Mouse (Mus musculus): ENCODE measurements around the gene Wfikkn2. TPM values are rescaled to one million over a fixed set of nuclear protein-coding genes. Genes with fewer than 3 reads are reported as not detected.

Gene Wfikkn2
- 0.33 and 0.38 TPM in 2 replicates for polyA plus RNA-seq (2012; rRNA removed)

DNA sequence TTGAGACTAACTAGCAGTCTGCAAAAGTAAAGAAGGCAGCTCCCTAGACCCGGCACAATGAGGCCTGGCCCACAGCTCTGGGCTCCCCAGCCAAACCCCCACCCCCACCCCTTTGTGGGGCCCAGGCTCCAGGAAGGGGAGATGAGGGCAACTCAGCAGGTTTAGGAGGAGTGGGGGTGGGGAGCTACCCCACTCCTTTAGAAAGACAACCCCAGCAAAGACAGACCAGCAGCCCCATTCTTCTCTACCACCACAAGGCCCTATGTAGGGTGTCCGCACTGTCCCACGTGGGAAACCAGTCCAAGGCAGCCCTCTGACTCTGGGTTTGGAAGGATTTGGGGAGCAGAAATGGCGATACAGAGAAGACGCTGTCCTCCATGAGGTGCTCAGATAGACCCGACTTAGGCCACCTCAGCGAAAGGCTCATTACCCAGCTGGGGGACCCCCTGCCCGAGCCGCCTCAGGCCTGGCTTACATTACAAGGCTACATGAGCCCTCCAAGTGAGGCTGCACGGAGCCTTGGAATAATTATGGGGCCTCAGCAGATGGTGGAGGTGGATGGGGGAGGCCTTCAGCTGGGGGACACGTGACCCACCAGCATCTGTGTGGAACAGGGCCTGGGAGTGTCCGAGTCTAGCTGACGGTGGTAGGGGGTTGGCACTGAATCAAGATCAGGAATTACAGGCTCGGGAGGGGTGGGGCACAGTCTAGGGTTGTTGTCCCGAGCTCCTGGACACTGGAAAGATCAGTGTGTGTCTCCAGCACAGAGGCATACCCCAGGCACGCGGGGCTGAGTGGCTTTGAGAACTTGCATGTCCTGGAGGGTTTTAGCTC, at the start of gene Wfikkn2:
Wfikkn2 (minus strand) TSS at position 51 of the 834 bp plus-strand sequence.
- Histone ChIP-seq H3K27ac (ENCODE audit: insufficient read depth, low read depth, low read length) (no peak within 1 kb of the TSS), H3K36me3 (ENCODE audit: control insufficient read depth, insufficient read depth, low read length) (no peaks in the 10 kb centered on the region), H3K4me3 (ENCODE audit: insufficient read depth, low read depth, low read length) (no peak within 1 kb of the TSS), H3K27me3 (replicated peaks; ENCODE audit: control insufficient read depth, insufficient read depth, low read length) (no peaks in the 10 kb centered on the region), H3K4me1 (ENCODE audit: control insufficient read depth, insufficient read depth, low read length) (no peaks in the 10 kb centered on the region)
- DNase-seq: no peak
- TF ChIP-seq POLR2A (IDR thresholded peaks at IDR 0.05; ENCODE audit: low read depth, low read length): no peak
- no peak for TF ChIP-seq CTCF (conservative IDR thresholded peaks at IDR 0.05; ENCODE audit: insufficient read depth, insufficient read length, low read depth, low read length)
- 67% methylated on average over 17 of the region's 17 CpGs for WGBS

DNA sequence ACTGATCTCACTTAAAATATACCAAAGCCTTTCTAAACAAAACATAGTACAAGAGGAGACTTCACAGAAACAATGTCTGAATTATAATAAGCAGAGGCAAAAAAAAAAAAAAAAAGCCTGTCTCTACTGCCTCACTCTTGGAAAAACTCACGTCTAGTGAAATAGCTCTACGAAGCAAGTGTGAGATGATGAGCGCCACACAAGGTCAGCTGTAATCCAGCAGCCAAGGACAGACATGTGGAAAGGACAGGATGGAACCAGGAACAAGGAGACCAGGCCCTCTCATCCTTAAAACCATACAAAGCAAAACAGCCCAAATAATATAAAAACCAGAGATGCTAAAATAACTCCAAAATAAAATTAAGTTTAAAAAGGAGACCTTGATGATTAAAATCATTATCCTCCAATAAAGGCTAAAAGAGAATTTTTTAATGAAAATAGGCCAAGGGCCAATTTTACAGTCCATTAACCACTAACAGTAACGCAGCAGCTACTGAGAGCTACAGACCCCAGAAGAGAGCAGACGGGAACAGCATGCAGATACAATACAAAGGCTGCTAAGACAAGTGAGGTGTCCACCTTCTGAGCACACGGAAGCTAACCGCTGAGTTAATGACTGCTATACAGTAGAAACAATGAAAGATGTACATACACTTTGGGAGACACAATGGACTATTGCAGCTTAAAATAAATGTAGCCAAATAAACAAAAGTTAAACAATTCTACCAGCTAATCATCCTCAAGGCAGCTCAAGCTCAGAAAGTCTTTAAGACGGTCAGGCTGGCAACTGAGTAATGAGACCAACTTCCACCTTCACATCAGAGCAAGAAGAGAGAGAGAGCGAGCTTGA, 49.4 kb upstream of the Wfikkn2 start:
- Histone ChIP-seq H3K36me3 (ENCODE audit: control insufficient read depth, insufficient read depth, low read length) (peaks cover 33% of the 10 kb centered on the region), H3K4me3 (ENCODE audit: insufficient read depth, low read depth, low read length) (no peak overlapping the region), H3K4me1 (ENCODE audit: control insufficient read depth, insufficient read depth, low read length) (no peaks in the 10 kb centered on the region), H3K27ac (ENCODE audit: insufficient read depth, low read depth, low read length) (no peak overlapping the region), H3K27me3 (replicated peaks; ENCODE audit: control insufficient read depth, insufficient read depth, low read length) (no peaks in the 10 kb centered on the region)
- DNase-seq: no peak
- TF ChIP-seq POLR2A (IDR thresholded peaks at IDR 0.05; ENCODE audit: low read depth, low read length): no peak
- TF ChIP-seq CTCF (conservative IDR thresholded peaks at IDR 0.05; ENCODE audit: insufficient read depth, insufficient read length, low read depth, low read length): no peak
- WGBS: 63% methylated on average over 9 of the region's 9 CpGs

DNA sequence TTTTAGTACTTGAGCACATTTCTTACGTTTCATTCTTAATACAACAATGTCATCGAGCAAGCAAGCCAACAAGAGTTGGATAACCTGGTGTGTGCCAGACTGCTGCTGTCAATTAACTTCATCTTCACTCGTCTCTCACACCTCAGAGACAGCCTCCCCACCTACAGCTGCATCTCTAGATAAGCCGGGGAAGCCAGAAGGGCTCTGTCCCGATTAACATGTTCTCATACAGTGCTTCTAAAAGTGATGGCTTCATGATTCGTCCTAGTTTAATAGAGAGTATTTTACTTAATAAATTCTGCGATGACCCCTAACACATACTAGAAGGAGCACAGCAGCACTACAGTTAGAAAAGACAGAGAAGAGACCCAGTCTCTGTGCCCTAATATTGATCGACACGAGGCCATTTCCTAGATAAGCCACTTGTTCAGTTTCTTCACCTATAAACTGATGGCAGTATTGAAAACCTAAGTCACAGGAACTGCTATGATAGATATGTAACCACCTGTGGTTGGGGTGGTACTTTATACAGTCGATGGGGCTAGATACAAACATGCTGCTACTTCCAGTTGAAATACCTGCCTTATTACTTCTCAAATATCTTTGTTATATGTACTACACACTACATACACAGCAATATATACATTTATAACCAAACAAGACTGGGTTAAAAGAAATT, 44.4 kb upstream of the Wfikkn2 start:
- Histone ChIP-seq H3K4me3 (ENCODE audit: insufficient read depth, low read depth, low read length) (no peak overlapping the region), H3K4me1 (ENCODE audit: control insufficient read depth, insufficient read depth, low read length) (no peaks in the 10 kb centered on the region), H3K36me3 (ENCODE audit: control insufficient read depth, insufficient read depth, low read length) (peaks cover 19% of the 10 kb centered on the region), H3K27me3 (replicated peaks; ENCODE audit: control insufficient read depth, insufficient read depth, low read length) (no peaks in the 10 kb centered on the region), H3K27ac (ENCODE audit: insufficient read depth, low read depth, low read length) (no peak overlapping the region)
- WGBS: 90% methylated on average over 10 of the region's 10 CpGs
- DNase-seq: no peak
- TF ChIP-seq CTCF (conservative IDR thresholded peaks at IDR 0.05; ENCODE audit: insufficient read depth, insufficient read length, low read depth, low read length) (no peak), POLR2A (IDR thresholded peaks at IDR 0.05; ENCODE audit: low read depth, low read length) (no peak)

DNA sequence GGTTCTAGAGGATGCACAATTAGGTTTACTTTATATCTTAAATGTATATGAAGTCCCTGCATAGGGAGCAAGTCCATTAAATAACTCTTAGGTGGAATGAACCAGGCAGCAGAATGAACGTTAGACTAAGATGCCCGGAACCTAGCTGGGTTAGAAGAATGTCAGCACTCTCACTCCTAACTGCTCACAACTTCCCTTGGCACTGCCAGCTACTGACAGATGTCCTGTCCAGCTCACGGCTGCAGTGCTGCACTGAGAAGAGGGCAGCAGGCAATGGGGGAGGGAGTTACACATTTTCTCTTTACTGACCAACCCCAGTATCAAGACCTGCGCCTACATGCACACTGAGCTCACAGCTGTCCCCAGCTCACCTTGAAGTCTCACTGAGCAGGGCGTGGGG, 41.3 kb upstream of the Wfikkn2 start:
- no peaks in the 10 kb centered on the region for H3K27me3 ChIP-seq (replicated peaks; ENCODE audit: control insufficient read depth, insufficient read depth, low read length)
- DNase-seq: no peak
- TF ChIP-seq CTCF (conservative IDR thresholded peaks at IDR 0.05; ENCODE audit: insufficient read depth, insufficient read length, low read depth, low read length) (no peak), POLR2A (IDR thresholded peaks at IDR 0.05; ENCODE audit: low read depth, low read length) (no peak)
- H3K4me3 ChIP-seq (ENCODE audit: insufficient read depth, low read depth, low read length): no peak overlapping the region
- no peak overlapping the region for H3K27ac ChIP-seq (ENCODE audit: insufficient read depth, low read depth, low read length)
- H3K4me1 ChIP-seq (ENCODE audit: control insufficient read depth, insufficient read depth, low read length): no peaks in the 10 kb centered on the region
- 91% methylated on average over 5 of the region's 5 CpGs for WGBS
- peaks cover 11% of the 10 kb centered on the region for H3K36me3 ChIP-seq (ENCODE audit: control insufficient read depth, insufficient read depth, low read length)

DNA sequence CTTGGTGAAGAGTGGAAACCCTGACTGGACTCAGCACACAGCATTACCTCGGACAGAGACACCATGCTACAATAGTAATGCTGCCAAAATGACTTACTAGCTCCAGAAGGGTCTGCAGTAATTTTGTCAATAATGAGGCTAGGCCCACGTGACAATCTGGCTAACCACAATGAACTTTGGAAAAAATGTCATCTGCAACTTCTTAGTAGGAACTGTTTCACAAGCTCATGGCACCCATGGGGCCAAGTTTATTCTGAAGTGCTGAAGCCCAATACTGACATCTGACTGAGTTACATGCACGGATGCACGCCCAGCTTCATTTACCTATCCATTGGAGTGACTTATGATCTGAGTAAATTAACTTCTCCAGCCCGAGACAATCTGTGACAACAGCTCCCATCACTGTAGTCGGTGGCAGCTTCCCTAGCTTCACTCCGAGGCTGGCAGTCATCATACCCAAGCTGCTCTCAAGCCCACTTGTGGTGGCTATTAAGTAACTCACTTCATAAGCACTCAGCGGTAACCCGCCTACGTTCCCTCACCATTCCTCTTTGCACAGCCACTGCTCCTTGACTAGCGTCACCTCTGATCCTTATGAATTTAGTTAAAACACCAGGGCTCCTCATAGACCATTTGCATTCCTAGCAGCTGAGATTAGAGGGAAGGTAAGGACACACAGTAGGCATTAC, 40.2 kb upstream of the Wfikkn2 start:
- Histone ChIP-seq H3K4me3 (ENCODE audit: insufficient read depth, low read depth, low read length) (no peak overlapping the region), H3K36me3 (ENCODE audit: control insufficient read depth, insufficient read depth, low read length) (peaks cover 9% of the 10 kb centered on the region), H3K27ac (ENCODE audit: insufficient read depth, low read depth, low read length) (no peak overlapping the region), H3K27me3 (replicated peaks; ENCODE audit: control insufficient read depth, insufficient read depth, low read length) (no peaks in the 10 kb centered on the region), H3K4me1 (ENCODE audit: control insufficient read depth, insufficient read depth, low read length) (no peaks in the 10 kb centered on the region)
- no peak for TF ChIP-seq POLR2A (IDR thresholded peaks at IDR 0.05; ENCODE audit: low read depth, low read length)
- TF ChIP-seq CTCF (conservative IDR thresholded peaks at IDR 0.05; ENCODE audit: insufficient read depth, insufficient read length, low read depth, low read length): no peak
- DNase-seq: no peak
- WGBS: 69% methylated on average over 11 of the region's 11 CpGs

DNA sequence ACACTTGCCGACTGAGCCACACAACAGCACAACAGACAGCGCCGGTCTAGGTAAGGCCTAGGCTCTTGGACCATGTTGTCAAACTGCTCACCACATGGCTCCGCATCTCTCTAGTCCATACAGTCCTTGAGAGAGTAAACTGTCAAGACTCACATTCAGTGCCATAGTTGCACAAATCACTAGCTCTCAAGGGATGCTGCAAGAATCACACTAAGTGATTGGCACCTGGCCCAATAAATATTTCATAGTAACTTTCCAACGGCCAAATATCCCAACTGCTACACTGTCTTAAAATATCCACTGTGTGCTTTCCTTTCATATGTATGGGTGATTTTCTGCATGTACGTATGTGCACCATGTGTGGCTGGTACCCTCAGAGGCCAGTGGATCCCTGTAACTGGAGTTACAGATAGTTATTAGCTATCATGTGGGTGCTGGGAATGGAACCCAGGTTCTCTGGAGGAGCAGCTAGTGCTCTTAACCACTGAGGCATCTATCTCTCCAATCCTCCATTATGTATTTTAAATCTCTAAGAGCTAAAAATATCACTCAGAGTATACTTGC, 37.8 kb upstream of the Wfikkn2 start:
- DNase-seq: no peak
- no peak for TF ChIP-seq CTCF (conservative IDR thresholded peaks at IDR 0.05; ENCODE audit: insufficient read depth, insufficient read length, low read depth, low read length)
- TF ChIP-seq POLR2A (IDR thresholded peaks at IDR 0.05; ENCODE audit: low read depth, low read length): no peak
- no peaks in the 10 kb centered on the region; the same call in 1 of the 2 replicates for H3K36me3 ChIP-seq (ENCODE audit: control insufficient read depth, insufficient read depth, low read length)
- H3K4me3 ChIP-seq (ENCODE audit: insufficient read depth, low read depth, low read length): no peak overlapping the region
- no peaks in the 10 kb centered on the region for H3K27me3 ChIP-seq (replicated peaks; ENCODE audit: control insufficient read depth, insufficient read depth, low read length)
- H3K4me1 ChIP-seq (ENCODE audit: control insufficient read depth, insufficient read depth, low read length): no peaks in the 10 kb centered on the region
- H3K27ac ChIP-seq (ENCODE audit: insufficient read depth, low read depth, low read length): no peak overlapping the region
- WGBS: 84% methylated on average over 6 of the region's 6 CpGs

Measured in kidney, adult 2 months (tissue).